Mouse (Mus musculus) CH12F3 (cell line): Measurements from ENCODE around the gene Fam32a.

ENCODE experiments used
- in situ Hi-C: fragments of 300-500 bp; cut with MboI; formaldehyde crosslinking; loops from 2 replicates; pipeline ENCODE4 v1.14.3; 2020; ENCODE audit warnings: low sequenced_read_pairs

Gene Fam32a

GRCm38 (mm10) chr8:72239499-72240402, 20.2 kb downstream of the Fam32a start, which contains the start of gene Ap1m1:
Ap1m1 (plus strand) TSS chr8:72240018.
- in situ Hi-C loops, result no loop called here

GRCm38 (mm10) chr8:72240403-72240763, 20.9 kb downstream of the Fam32a start:
- in situ Hi-C loops, result no loop called here

GRCm38 (mm10) chr8:72240951-72241350, 21.4 kb downstream of the Fam32a start:
- in situ Hi-C loops, result no loop called here

- in situ Hi-C loops, result no loop called here
Measured at GRCm38 (mm10) chr8:72242226-72242625, 22.7 kb downstream of the Fam32a start.

GRCm38 (mm10) chr8:72244610-72245009, 25.1 kb downstream of the Fam32a start:
- in situ Hi-C loops, result no loop called here

GRCm38 (mm10) chr8:72257171-72257901, 37.8 kb downstream of the Fam32a start:
- in situ Hi-C loops, result loop anchor here (5.0 kb wide), 1 partner anchor 110 kb away; no protein-coding TSS in a partner anchor

GRCm38 (mm10) chr8:72257902-72258238, 38.3 kb downstream of the Fam32a start:
- in situ Hi-C loops, result loop anchor here (5.0 kb wide), 1 partner anchor 109 kb away; no protein-coding TSS in a partner anchor

- in situ Hi-C loops, result loop anchor here (5.0 kb wide), 1 partner anchor 107 kb away; no protein-coding TSS in a partner anchor
Measured at GRCm38 (mm10) chr8:72259862-72260261, 40.3 kb downstream of the Fam32a start.

- in situ Hi-C loops, result no loop called here
Measured at GRCm38 (mm10) chr8:72260585-72260984, 41.1 kb downstream of the Fam32a start.

GRCm38 (mm10) chr8:72261019-72261418, 41.5 kb downstream of the Fam32a start:
- in situ Hi-C loops, result no loop called here

- in situ Hi-C loops, result no loop called here
Measured at GRCm38 (mm10) chr8:72261431-72261830, 41.9 kb downstream of the Fam32a start.

GRCm38 (mm10) chr8:72261872-72262271, 42.3 kb downstream of the Fam32a start:
- in situ Hi-C loops, result no loop called here

GRCm38 (mm10) chr8:72262756-72263155, 43.2 kb downstream of the Fam32a start:
- in situ Hi-C loops, result no loop called here

- in situ Hi-C loops, result no loop called here
Measured at GRCm38 (mm10) chr8:72263451-72263850, 43.9 kb downstream of the Fam32a start.

GRCm38 (mm10) chr8:72265342-72265741, 45.8 kb downstream of the Fam32a start:
- in situ Hi-C loops, result no loop called here

- in situ Hi-C loops, result no loop called here
Measured at GRCm38 (mm10) chr8:72266671-72267070, 47.1 kb downstream of the Fam32a start.

- in situ Hi-C loops, result no loop called here
Measured at GRCm38 (mm10) chr8:72267106-72267505, 47.6 kb downstream of the Fam32a start.

- in situ Hi-C loops, result no loop called here
Measured at GRCm38 (mm10) chr8:72268356-72268755, 48.8 kb downstream of the Fam32a start.

- in situ Hi-C loops, result no loop called here
Measured at GRCm38 (mm10) chr8:72270606-72271005, 51.1 kb downstream of the Fam32a start.

GRCm38 (mm10) chr8:72271051-72271660, 51.6 kb downstream of the Fam32a start:
- in situ Hi-C loops, result no loop called here

- in situ Hi-C loops, result no loop called here
Measured at GRCm38 (mm10) chr8:72271691-72272090, 52.2 kb downstream of the Fam32a start.
